ENCODE assay signal across 15 mouse cellular contexts in the genomic region with DNA sequence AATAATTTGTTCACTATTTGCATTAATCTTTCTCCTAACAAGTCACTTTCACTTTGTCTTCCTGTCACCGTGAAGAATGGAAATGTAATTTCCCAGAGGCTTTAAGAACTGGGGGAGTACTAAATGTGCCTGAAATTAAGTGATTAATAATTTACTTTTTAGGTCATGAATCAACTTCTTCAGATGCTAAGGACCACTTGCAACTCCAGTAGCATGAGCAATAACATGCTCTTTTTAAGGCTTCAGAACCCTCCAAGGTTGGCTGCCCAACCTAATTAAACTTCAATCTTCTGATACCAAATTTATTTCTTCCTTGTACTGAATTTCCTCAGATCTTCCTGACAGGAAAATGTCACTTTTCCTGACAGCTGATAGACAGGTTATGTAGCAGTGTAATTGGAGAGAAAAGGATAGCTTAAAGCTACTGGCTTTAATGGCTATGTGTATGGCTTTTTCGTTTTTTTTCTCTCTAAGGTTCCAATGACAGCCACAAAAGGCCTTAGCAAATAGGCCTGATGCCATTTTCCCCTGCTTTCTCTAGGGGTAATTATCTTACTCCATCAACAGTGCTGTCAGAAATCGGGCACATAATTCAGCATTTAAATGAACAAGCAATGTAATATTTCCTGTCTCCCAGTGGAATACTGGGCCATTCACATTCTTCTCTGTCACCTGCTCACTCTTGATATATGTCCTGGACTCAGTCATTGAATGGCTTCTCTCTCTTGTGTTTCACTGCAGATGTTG.
DNase-seq lines count a peak whose midpoint lies in the region; ATAC-seq lines count a peak whose summit lies in the region.
"Had no signal": no experiment of that assay in that cellular context is flagged by ENCODE, and none has a peak within 500 bp of the region (broad histone marks: within the 10 kb centered on the region; RNA-seq: fewer than 3 reads in every experiment).

No protein-coding gene starts in this region.

- peaks cover 7% of the 10 kb centered on the region for H3K4me1 ChIP-seq in kidney, embryonic 15.5 days
- no peaks in the 10 kb centered on the region for H3K4me1 ChIP-seq in forebrain, embryonic 14.5 days (ENCODE audit: control insufficient read depth, insufficient read depth, low read length)
- no peaks in the 10 kb centered on the region for H3K4me1 ChIP-seq in hindbrain, embryonic 14.5 days (replicated peaks; ENCODE audit: control insufficient read depth, insufficient read depth, low read length)
- 0 out of 2 replicates have a peak, but pooled peaks cover 5% of the 10 kb centered on the region for H3K4me1 ChIP-seq in midbrain, embryonic 14.5 days (ENCODE audit: control insufficient read depth, insufficient read depth, low read length)
- H3K4me1 ChIP-seq: embryonic facial prominence, embryonic 15.5 days; liver, embryonic 12.5 days; megakaryocyte, embryonic 14.5 days had no signal

- 21% methylated on average over 3 of the region's 3 CpGs for WGBS in kidney, embryonic 15.5 days
- 67% methylated on average over 3 of the region's 3 CpGs for WGBS in forebrain, embryonic 14.5 days
- 25% methylated on average over 3 of the region's 3 CpGs for WGBS in hindbrain, embryonic 14.5 days
- 36% methylated on average over 3 of the region's 3 CpGs for WGBS in midbrain, embryonic 14.5 days

- H3K27me3 ChIP-seq in kidney, embryonic 15.5 days: no peaks in the 10 kb centered on the region
- no peaks in the 10 kb centered on the region for H3K27me3 ChIP-seq in forebrain, embryonic 14.5 days (replicated peaks; ENCODE audit: control insufficient read depth, insufficient read depth, low read length)
- H3K27me3 ChIP-seq in hindbrain, embryonic 14.5 days (ENCODE audit: control insufficient read depth, insufficient read depth, low read length): no peaks in the 10 kb centered on the region
- H3K27me3 ChIP-seq in midbrain, embryonic 14.5 days (ENCODE audit: control insufficient read depth, insufficient read depth, low read length): no peaks in the 10 kb centered on the region
- H3K27me3 ChIP-seq: embryonic facial prominence, embryonic 15.5 days; liver, embryonic 12.5 days; megakaryocyte, embryonic 14.5 days had no signal

- no peaks in the 10 kb centered on the region for H3K36me3 ChIP-seq in kidney, embryonic 15.5 days
- no peaks in the 10 kb centered on the region for H3K36me3 ChIP-seq in forebrain, embryonic 14.5 days (ENCODE audit: control insufficient read depth, insufficient read depth, low read length)
- H3K36me3 ChIP-seq in hindbrain, embryonic 14.5 days (replicated peaks; ENCODE audit: control insufficient read depth, insufficient read depth): 0 out of 2 replicates have a peak, but pooled peaks cover 2% of the 10 kb centered on the region
- no peaks in the 10 kb centered on the region for H3K36me3 ChIP-seq in midbrain, embryonic 14.5 days (ENCODE audit: control insufficient read depth, insufficient read depth, low read length)
- H3K36me3 ChIP-seq: liver, embryonic 12.5 days had no signal

- H3K4me3 ChIP-seq in kidney, embryonic 15.5 days (replicated peaks): no peak overlapping the region
- no peak overlapping the region for H3K4me3 ChIP-seq in forebrain, embryonic 14.5 days (ENCODE audit: low read depth, low read length)
- H3K4me3 ChIP-seq in hindbrain, embryonic 14.5 days (replicated peaks; ENCODE audit: low read length): no peak overlapping the region
- no peak overlapping the region for H3K4me3 ChIP-seq in midbrain, embryonic 14.5 days (replicated peaks; ENCODE audit: low read depth, low read length)
- H3K4me3 ChIP-seq: embryonic facial prominence, embryonic 15.5 days; liver, embryonic 12.5 days; megakaryocyte, embryonic 14.5 days had no signal

- DNase-seq in kidney, postnatal 36 days: no peak
- DNase-seq in forebrain, embryonic 14.5 days (ENCODE audit: low spot score): peak; percentile 59
- peak; percentile 33 for DNase-seq in hindbrain, embryonic 14.5 days (ENCODE audit: low spot score)
- DNase-seq in midbrain, embryonic 14.5 days: peak; percentile 35
- no peak for DNase-seq in cerebellum, adult 11 months
- no peak for DNase-seq in layer of hippocampus, adult 18-20 months (ENCODE audit: low spot score in 2 of 2)
- DNase-seq: adrenal gland, postnatal 25 days; cerebellum, postnatal 25 days; kidney, postnatal 25 days; right cerebral cortex, postnatal 25 days had no signal

- no peak overlapping the region for H3K9ac ChIP-seq in kidney, embryonic 15.5 days
- H3K9ac ChIP-seq in forebrain, embryonic 14.5 days (ENCODE audit: low read length): no peak overlapping the region
- no peak overlapping the region for H3K9ac ChIP-seq in hindbrain, embryonic 14.5 days
- H3K9ac ChIP-seq in midbrain, embryonic 14.5 days (replicated peaks; ENCODE audit: low read length): no peak overlapping the region
- H3K9ac ChIP-seq: embryonic facial prominence, embryonic 15.5 days; liver, embryonic 12.5 days had no signal

- H3K27ac ChIP-seq in kidney, embryonic 15.5 days: no peak overlapping the region
- H3K27ac ChIP-seq in forebrain, embryonic 14.5 days (ENCODE audit: low read depth, low read length): no peak overlapping the region
- peak overlapping the region; percentile 52 for H3K27ac ChIP-seq in hindbrain, embryonic 14.5 days
- H3K27ac ChIP-seq in midbrain, embryonic 14.5 days (replicated peaks; ENCODE audit: low read depth, low read length): no peak overlapping the region
- H3K27ac ChIP-seq: embryonic facial prominence, embryonic 15.5 days; liver, embryonic 12.5 days had no signal

- no peaks in the 10 kb centered on the region for H3K9me3 ChIP-seq in kidney, embryonic 15.5 days (replicated peaks)
- no peaks in the 10 kb centered on the region for H3K9me3 ChIP-seq in forebrain, embryonic 14.5 days (replicated peaks; ENCODE audit: control insufficient read depth, low read length)
- no peaks in the 10 kb centered on the region for H3K9me3 ChIP-seq in hindbrain, embryonic 14.5 days (ENCODE audit: control insufficient read depth, low read length)
- no peaks in the 10 kb centered on the region for H3K9me3 ChIP-seq in midbrain, embryonic 14.5 days (ENCODE audit: control insufficient read depth, low read length)
- H3K9me3 ChIP-seq: embryonic facial prominence, embryonic 15.5 days; liver, embryonic 12.5 days; megakaryocyte, embryonic 14.5 days had no signal

- ATAC-seq in kidney, embryonic 15.5 days (replicated peaks; ENCODE audit: low FRiP score): peak; percentile 85
- ATAC-seq in forebrain, embryonic 14.5 days: peak; percentile 59; the same call in 1 of the 2 replicates
- ATAC-seq in hindbrain, embryonic 14.5 days (ENCODE audit: low FRiP score): peak; percentile 37; the same call in 1 of the 2 replicates
- ATAC-seq in midbrain, embryonic 14.5 days (ENCODE audit: low FRiP score, low TSS enrichment): peak; percentile 37; the same call in 1 of the 2 replicates
- no peak for ATAC-seq in frontal cortex, adult (ENCODE audit: low TSS enrichment)
- ATAC-seq: liver, embryonic 12.5 days had no signal

- no peak overlapping the region for H3K4me2 ChIP-seq in kidney, embryonic 15.5 days
- no peak overlapping the region for H3K4me2 ChIP-seq in forebrain, embryonic 14.5 days (ENCODE audit: low read length)
- H3K4me2 ChIP-seq in hindbrain, embryonic 14.5 days (replicated peaks): no peak overlapping the region
- no peak overlapping the region for H3K4me2 ChIP-seq in midbrain, embryonic 14.5 days (ENCODE audit: low read length)
- H3K4me2 ChIP-seq: embryonic facial prominence, embryonic 15.5 days; liver, embryonic 12.5 days had no signal

Comparison
In these comparisons a context has a peak if more than half of its experiments do, and no peak if none do; other contexts are left out.
1. DNase-seq: peak in forebrain, embryonic 14.5 days (single experiment), hindbrain, embryonic 14.5 days (single experiment) and midbrain, embryonic 14.5 days (single experiment); none in kidney, postnatal 36 days (0 of 2), cerebellum, adult 11 months (single experiment) and layer of hippocampus, adult 18-20 months (0 of 2).